Mouse (Mus musculus) liver, postnatal 0 days (tissue): ENCODE measurements around the gene Mr1.

Experiments used
- CTCF ChIP-seq: sonication (generic); IDR thresholded peaks from 2 replicates; pipeline ENCODE4 v1.5.1; 2016; ENCODE audit warnings: antibody characterized with exemption, low read depth
- EP300 ChIP-seq: IDR thresholded peaks from 2 replicates; pipeline ENCODE4 v1.6.1; 2016; ENCODE audit warnings: antibody characterized with exemption, low read depth, mild to moderate bottlenecking

DNA sequence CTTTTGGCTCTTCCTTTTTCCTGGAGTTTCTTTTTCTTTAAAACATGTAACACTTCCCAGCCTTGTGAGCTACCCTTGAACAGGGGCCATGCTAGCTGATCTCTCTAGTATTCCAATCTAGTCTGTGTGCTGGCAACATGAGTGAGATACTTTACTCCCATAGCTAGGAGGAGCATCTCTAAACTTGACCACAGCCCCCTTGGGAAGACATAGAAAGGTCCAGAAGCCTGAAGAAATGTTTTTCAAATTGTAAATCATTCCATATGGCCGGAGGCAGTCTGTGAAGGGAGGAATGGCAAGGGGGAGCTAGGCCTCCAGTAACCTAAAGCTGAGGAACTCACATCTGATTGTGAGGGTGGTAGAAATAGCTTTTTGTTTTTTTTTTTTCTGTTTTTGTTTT, 55.9 kb downstream of the Mr1 start:
- TF ChIP-seq CTCF (no peak), EP300 (no peak)
